Mouse (Mus musculus) limb, embryonic 11.5 days (tissue): ENCODE data around the gene Plcb3. TPM values are rescaled to one million over a fixed set of nuclear protein-coding genes. Genes with fewer than 3 reads are reported as not detected.

ENCODE experiments used
- ATAC-seq: fragments of 200-750 bp; cut with Nextera tagmentation; 2 replicates; pipeline ENCODE4 v1.8.0; 2017; ENCODE audit warnings: low read depth; ENCODE audit not compliant: insufficient number of reproducible peaks, low FRiP score, low TSS enrichment
- DNase-seq: peaks from one replicate; pipeline ENCODE4 v3.0.0-alpha.2; 2015; ENCODE audit warnings: low spot score
- H3K27ac ChIP-seq: fragments of 300-500 bp; sonication (generic); replicated peaks from 2 replicates; pipeline ENCODE4 v1.5.1; 2014; ENCODE audit warnings: low read depth, mild to moderate bottlenecking, low read length
- H3K27me3 ChIP-seq: fragments of 300-500 bp; sonication (generic); 2 replicates; pipeline ENCODE4 v1.6.1; 2014; ENCODE audit warnings: mild to moderate bottlenecking, low read length, mixed read lengths; ENCODE audit not compliant: control insufficient read depth, insufficient read depth
- H3K36me3 ChIP-seq: fragments of 300-500 bp; sonication (generic); 2 replicates; pipeline ENCODE4 v1.6.1; 2014; ENCODE audit warnings: mild to moderate bottlenecking, low read length, moderate library complexity, mixed read lengths; ENCODE audit not compliant: control insufficient read depth, insufficient read depth
- H3K4me1 ChIP-seq: fragments of 300-500 bp; sonication (generic); 2 replicates; pipeline ENCODE4 v1.6.1; 2014; ENCODE audit warnings: low read length, mixed read lengths; ENCODE audit not compliant: control insufficient read depth, insufficient read depth
- H3K4me2 ChIP-seq: fragments of 300-500 bp; sonication (generic); 2 replicates; pipeline ENCODE4 v1.6.1; 2014; ENCODE audit warnings: low read depth, mild to moderate bottlenecking, moderate library complexity; ENCODE audit not compliant: severe bottlenecking
- H3K4me3 ChIP-seq: fragments of 300-500 bp; sonication (generic); 2 replicates; pipeline ENCODE4 v1.5.1; 2014; ENCODE audit warnings: low read depth, low read length
- H3K9ac ChIP-seq: fragments of 300-500 bp; sonication (generic); 2 replicates; pipeline ENCODE4 v1.6.1; 2014; ENCODE audit warnings: mild to moderate bottlenecking, low read length
- H3K9me3 ChIP-seq: fragments of 300-500 bp; sonication (generic); 2 replicates; pipeline ENCODE4 v1.6.1; 2016; ENCODE audit warnings: low read length; ENCODE audit not compliant: control insufficient read depth
- WGBS: fragments of 180-500 bp; shearing (Covaris S2); extraction: QIAGEN DNeasy Blood & Tissue Kit; methylation state at CpG from one replicate; pipeline ENCODE4 v1.1.7; 2014; 5-methylcytosine and 5-hydroxymethylcytosine counted together
- polyA plus RNA-seq: library from polyadenylated mRNA; unstranded; fragments of >200 nt; fragmentation: Nextera tagmentation; extraction: Ambion mirVana; gene quantifications from 2 replicates; pipeline ENCODE4 v1.2.1, GENCODE M21; 2014

Gene Plcb3
- polyA plus RNA-seq, 1 experiment from 2014 or later = 24.4 TPM

DNA sequence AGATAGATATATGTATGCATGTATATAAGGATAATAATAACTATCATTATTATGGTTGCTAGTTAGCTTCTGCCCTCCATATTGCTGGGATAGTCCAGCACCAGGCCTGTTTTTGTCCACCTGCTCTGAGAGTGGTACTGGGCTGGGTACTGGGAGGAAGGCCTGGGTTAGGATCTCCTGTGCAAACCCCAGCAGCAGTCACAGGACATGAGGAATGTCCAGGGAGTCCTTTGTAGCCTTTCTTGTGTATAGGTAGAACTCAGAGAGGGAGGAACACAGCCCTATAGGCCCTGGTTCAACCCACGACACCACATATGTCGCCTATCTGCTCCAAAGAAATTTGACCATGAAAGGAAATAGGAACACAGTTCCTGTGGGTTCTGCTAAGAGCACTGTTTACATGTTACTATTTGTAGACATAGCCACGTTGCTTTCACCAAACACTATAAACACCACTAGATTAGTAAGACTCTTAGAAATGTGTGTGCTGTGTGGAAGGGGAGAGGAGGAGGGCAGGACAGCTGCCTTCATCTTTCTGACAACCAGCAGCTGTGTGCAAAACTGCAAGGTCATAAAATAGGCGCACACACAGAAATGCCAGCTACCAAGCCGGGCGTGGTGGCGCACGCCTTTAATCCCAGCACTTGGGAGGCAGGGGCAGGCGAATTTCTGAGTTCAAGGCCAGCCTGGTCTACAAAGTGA is 30.8 kb upstream of the Plcb3 start:
- H3K4me3 ChIP-seq = no peak overlapping the region
- DNase-seq (no peak), ATAC-seq (no peak)
- H3K9me3 ChIP-seq = no peaks in the 10 kb centered on the region
- no peak overlapping the region for H3K9ac ChIP-seq
- no peaks in the 10 kb centered on the region for H3K4me1 ChIP-seq
- H3K36me3 ChIP-seq = no peaks in the 10 kb centered on the region
- no peak overlapping the region for H3K4me2 ChIP-seq
- no peak overlapping the region for H3K27ac ChIP-seq
- H3K27me3 ChIP-seq = no peaks in the 10 kb centered on the region
- 88% methylated on average over 8 of the region's 9 CpGs for WGBS

DNA sequence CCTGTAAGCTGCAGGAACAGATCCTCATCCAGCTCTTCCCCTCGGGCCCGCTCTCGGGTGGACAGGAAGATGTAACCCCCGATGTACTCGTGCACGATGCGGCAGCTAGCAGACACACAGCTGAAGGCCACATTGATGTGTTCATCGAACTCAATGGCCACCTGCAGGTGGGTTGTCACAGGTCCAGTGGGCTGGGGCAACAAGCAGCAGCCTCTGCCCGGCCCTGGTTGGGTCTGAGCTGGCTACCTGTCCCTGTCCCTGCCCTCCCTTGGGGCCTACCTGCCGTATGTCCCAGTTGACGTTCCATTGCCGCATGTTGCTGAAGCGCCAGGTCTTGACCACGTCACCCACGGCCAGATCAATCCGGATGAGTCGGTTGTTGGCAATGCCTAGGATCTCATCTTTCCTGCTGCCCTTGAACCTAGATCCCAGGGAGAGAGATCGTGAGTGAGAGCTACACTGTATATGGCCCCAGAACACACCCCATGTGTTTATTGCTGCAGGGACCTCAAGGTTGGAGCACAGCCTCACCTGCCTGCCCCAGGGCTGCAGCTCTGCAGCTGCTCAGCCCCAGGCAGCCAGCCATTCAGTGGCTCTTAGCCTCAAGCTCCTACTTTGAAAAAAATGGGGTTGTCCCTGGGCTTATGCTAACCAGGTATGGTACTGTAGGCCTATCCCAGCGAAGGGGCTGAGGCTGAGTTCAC is 23.2 kb upstream of the Plcb3 start:
- DNase-seq (no peak), ATAC-seq (no peak)
- Histone ChIP-seq H3K36me3 (peaks cover 12% of the 10 kb centered on the region), H3K4me3 (no peak overlapping the region), H3K9me3 (no peaks in the 10 kb centered on the region), H3K9ac (no peak overlapping the region), H3K4me2 (no peak overlapping the region), H3K4me1 (peaks cover 16% of the 10 kb centered on the region), H3K27ac (no peak overlapping the region), H3K27me3 (no peaks in the 10 kb centered on the region)
- 93% methylated on average over 19 of the region's 19 CpGs for WGBS

DNA sequence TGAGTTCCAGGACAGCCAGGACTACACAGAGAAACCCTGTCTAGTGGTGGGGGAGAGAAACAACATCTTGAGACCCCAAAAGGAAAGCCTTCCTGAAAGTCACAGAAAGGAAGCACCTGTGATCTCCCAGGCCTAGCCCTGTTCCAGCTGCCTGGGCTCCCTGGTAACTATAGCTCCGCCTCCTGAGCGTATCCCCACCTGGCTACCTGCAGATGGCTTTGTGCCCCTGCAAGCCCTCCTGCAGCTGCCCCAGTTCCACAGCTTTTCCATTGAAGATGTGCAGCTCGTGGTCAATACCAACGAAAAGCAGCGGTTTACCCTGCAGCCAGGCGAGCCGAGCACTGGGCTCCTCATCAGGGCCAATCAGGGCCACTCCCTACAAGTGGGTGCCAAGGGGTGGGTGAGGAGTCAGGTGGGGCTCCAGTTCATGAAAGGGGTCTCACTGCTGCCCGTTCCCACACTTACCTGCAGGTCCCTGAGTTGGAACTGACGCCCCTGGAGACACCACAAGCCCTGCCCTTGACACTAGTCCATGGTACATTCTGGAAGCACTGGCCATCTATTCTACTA is 21.5 kb upstream of the Plcb3 start:
- 82% methylated on average over 9 of the region's 9 CpGs for WGBS
- H3K4me3 ChIP-seq = no peak overlapping the region

DNA sequence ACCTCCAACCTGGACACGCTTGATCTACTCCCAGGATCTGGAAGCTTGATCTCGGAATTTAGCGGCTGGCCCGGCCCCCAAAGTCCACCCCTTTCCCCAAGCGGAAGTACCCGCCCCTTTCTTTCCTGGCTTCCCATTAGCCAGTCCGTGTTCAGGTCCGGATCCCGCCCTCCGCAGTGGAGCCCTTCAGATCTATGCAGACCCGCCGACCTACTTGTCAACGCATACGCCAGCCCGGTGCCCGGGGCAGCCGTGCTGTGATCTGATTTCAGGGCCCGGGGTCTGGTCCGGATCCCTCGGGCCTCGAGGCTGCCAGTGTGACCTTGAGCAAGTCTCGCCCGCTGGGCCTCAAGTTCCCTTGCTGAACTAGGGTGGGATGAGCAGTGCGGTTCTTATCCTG is 19.7 kb upstream of the Plcb3 start, which contains the start of the genes Nudt22 and Trpt1:
TSS of gene Nudt22 (minus strand) at position 112 of the 400 bp plus-strand sequence.
TSS of gene Trpt1 (plus strand) at position 126 of the 400 bp plus-strand sequence.
- H3K4me2 ChIP-seq = peak within 1 kb of the TSS; percentile 82
- ATAC-seq (peak; percentile 61; the same call in 1 of the 2 replicates), DNase-seq (peak; percentile 90)
- no peaks in the 10 kb centered on the region for H3K9me3 ChIP-seq
- H3K27me3 ChIP-seq = no peaks in the 10 kb centered on the region
- H3K36me3 ChIP-seq = peaks cover 10% of the 10 kb centered on the region
- peak within 1 kb of the TSS; percentile 72 for H3K9ac ChIP-seq
- WGBS = under 1% methylated on average over 24 of the region's 24 CpGs
- peaks cover 20% of the 10 kb centered on the region for H3K4me1 ChIP-seq
- H3K27ac ChIP-seq = peak within 1 kb of the TSS; percentile 33; the same call in 1 of the 2 replicates
- peak within 1 kb of the TSS; percentile 52 for H3K4me3 ChIP-seq

More for the DNA sequence above, 21.5 kb upstream of the Plcb3 start:
- DNase-seq (no peak), ATAC-seq (no peak)
- peaks cover 16% of the 10 kb centered on the region for H3K4me1 ChIP-seq
- H3K9ac ChIP-seq = no peak overlapping the region
- no peak overlapping the region for H3K4me2 ChIP-seq
- H3K9me3 ChIP-seq = no peaks in the 10 kb centered on the region
- H3K27ac ChIP-seq = no peak overlapping the region
- peaks cover 12% of the 10 kb centered on the region for H3K36me3 ChIP-seq
- no peaks in the 10 kb centered on the region for H3K27me3 ChIP-seq

DNA sequence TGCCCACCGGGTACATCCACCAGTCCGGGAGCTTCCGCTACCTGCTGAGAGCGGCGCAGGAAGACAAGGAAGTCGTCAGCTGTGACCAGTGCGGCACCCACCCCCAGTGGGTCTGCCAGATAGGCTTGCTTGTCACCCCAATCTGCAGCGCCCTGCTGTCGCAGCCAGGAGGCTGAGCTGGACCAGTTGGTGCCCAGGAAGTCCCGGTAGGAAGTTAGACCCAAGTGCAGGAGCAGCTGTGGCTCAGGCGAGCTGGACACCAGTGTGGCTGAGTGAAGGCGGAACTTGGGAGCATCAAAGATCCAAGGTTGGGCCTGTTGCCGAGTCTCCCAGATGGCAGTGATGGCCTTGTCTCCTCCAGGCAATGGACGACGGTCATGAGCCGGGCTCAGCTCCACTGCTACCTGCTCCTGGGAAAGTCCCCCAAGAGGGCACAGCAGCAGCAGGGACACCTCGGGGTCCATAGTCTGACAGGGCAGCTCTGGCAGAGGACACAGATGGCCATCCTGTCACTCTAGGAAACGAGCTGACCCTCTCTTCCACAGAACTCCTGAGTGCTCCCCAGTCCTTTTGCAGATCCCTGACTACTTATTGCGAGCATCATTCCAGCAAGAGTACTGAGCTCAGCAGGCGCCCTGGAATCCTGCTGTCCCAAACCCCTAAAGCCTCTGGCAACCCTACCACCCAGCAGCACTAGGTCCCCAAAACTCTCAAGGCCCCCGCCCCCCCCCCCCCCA is 19.2 kb upstream of the Plcb3 start:
- no peaks in the 10 kb centered on the region for H3K27me3 ChIP-seq
- H3K9me3 ChIP-seq = no peaks in the 10 kb centered on the region
- peak overlapping the region; percentile 52 for H3K4me3 ChIP-seq
- DNase-seq (no peak), ATAC-seq (no peak)
- H3K36me3 ChIP-seq = peaks cover 10% of the 10 kb centered on the region
- 49% methylated on average over 21 of the region's 21 CpGs for WGBS
- H3K4me1 ChIP-seq = peaks cover 20% of the 10 kb centered on the region
- peak overlapping the region; percentile 82 for H3K4me2 ChIP-seq
- H3K9ac ChIP-seq = peak overlapping the region; percentile 55
- 0 out of 2 replicates have a peak overlapping the region, but pooled peaks have one; percentile 33 for H3K27ac ChIP-seq

DNA sequence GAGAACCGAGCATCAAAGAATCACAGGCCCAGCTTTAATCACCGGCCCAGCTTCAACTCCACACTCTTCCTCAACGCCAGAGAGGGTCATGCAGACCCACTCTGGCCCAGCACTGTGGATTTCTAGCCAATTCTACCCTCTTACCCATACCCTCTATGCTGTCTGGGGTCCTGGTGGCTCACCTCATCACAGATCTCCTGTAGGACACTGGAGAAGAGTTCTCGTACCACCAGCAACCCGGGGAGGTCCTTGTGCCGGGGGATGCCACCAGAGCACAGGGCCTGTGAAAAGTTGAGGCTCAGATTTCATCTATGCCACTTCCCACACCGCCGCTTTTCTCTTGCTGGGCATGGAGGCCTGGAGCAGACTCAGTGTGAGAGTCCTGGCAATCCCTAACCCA is 18.2 kb upstream of the Plcb3 start:
- 78% methylated on average over 8 of the region's 8 CpGs for WGBS
- ATAC-seq (no peak), DNase-seq (no peak)
- Histone ChIP-seq H3K27ac (no peak overlapping the region), H3K4me2 (peak overlapping the region; percentile 2; the same call in 1 of the 2 replicates), H3K4me1 (peaks cover 20% of the 10 kb centered on the region), H3K9me3 (no peaks in the 10 kb centered on the region), H3K27me3 (no peaks in the 10 kb centered on the region), H3K9ac (no peak overlapping the region), H3K4me3 (no peak overlapping the region), H3K36me3 (peaks cover 10% of the 10 kb centered on the region)

DNA sequence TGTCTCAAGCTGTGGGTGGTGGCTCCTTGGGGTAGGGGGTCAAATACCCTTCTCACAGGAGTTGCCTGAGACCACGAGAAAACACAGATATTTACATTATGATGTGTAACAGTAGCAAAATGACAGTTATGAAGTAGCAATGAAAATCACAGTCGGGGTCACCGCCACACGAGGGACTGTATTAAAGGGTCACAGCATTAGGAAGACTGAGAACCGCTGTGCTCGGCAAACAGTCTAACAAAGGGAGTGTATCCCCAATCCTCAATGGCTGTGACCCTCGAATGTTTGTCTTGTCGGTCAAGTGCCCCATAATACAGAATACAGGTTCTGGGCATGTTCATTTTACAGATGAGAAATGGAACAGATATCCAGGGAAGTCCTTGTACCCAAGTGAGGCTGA is 17.7 kb upstream of the Plcb3 start:
- WGBS = 90% methylated on average over 8 of the region's 8 CpGs
- DNase-seq (no peak), ATAC-seq (no peak)
- peaks cover 20% of the 10 kb centered on the region for H3K4me1 ChIP-seq
- no peak overlapping the region for H3K4me2 ChIP-seq
- no peak overlapping the region for H3K9ac ChIP-seq
- no peaks in the 10 kb centered on the region for H3K9me3 ChIP-seq
- H3K27me3 ChIP-seq = no peaks in the 10 kb centered on the region
- no peak overlapping the region for H3K4me3 ChIP-seq
- H3K27ac ChIP-seq = no peak overlapping the region
- peaks cover 6% of the 10 kb centered on the region; the same call in 1 of the 2 replicates for H3K36me3 ChIP-seq
